Mouse (Mus musculus): ENCODE results near the gene Gtf2a1. TPM values are rescaled to one million over a fixed set of nuclear protein-coding genes. Genes with fewer than 3 reads are reported as not detected.

Gtf2a1 gene
- polyA plus RNA-seq, 1 experiment, result 5.8 TPM

Other genes with a start within 250 kb of the Gtf2a1 start
- 3.6 and 5.2 TPM in 2 replicates for gene Cep128, start 206.1 kb downstream of the Gtf2a1 start, polyA plus RNA-seq (2012; rRNA removed)
- gene Tshr, start 205.9 kb downstream of the Gtf2a1 start, polyA plus RNA-seq (2012; rRNA removed), result 0.58 TPM in 2 replicates
- gene Ston2, start 197.9 kb upstream of the Gtf2a1 start, polyA plus RNA-seq (2012; rRNA removed), result 2.3 and 9.5 TPM in 2 replicates